Mouse (Mus musculus) thymus, adult 18-20 months (tissue): ENCODE results near the gene Ift81.
A peak's percentile ranks its signal among the peaks of the same experiment; 100 is the strongest.
"Not testable (repeated sequence)": the region's sequence is repeated elsewhere in the genome, so short reads cannot be mapped to it uniquely, and the experiment has no call there.

Source experiments
- DNase-seq, 2 experiments: peaks; one replicate each; pipeline ENCODE4 v3.0.0; 2022; ENCODE audit warnings: mixed read lengths in 2 of 2

Gene Ift81

DNA sequence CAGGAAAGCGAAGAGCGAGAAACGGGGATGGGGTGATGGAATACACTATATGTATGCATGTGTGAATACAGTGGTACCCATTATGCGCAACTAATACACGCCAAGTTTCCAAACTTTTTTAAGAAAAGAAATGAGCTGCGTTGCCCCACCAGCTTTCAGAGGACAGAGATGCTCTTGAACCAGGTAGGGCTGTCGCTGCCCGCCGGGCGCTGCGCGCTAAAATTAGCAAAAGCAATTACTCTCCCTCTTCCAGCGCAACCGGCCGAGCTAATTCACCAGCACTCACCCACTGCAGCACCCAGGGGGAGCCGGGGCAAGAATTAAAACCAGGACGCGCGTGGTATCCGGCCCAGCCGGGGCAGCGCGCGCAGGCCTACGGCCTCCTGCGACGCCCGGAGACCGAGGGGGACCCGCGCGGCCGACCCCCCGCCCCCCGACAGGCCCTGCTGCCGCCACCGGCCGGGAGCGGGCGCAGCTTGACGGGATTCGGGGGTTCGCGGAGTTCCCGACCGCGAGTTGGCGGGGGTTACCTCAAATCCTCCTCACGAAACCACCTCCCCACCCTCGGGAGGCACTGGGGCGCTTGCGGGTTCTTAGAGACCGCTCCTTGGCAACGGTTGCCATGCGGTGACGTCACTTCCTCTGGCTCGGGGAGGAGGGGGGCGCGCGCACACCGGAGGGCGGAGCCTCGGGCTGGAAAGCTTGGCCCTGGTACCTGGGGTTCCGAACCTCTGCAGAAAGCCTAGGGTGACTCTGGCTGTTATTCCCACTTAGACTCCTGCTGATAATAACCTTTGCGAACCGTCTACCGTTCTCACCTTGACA, at the start of gene Ift81:
Gene Ift81 (minus strand): TSS at position 611 of the 825 bp plus-strand sequence.
- DNase-seq, result peak; percentile 88 to 93

DNA sequence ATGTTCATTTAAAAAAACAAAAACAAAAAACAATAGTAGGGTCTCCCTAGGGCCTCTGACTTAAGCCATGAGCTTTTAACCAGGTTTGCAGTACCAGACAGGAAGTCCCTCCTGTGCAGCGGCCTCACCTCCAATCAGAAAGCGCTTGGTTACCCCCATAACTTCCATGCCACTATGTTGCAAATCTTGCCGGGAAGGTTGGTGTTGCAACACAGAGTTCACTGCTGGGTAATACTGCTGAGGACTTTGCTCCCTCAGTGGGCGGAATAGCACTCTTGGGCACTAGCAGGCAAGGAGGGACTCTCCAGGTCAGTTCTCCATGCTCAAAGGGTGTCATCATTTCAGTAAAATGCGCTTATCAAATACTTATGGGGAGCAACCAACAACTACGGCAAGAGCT, 48.2 kb upstream of the Ift81 start:
- no peak for DNase-seq

DNA sequence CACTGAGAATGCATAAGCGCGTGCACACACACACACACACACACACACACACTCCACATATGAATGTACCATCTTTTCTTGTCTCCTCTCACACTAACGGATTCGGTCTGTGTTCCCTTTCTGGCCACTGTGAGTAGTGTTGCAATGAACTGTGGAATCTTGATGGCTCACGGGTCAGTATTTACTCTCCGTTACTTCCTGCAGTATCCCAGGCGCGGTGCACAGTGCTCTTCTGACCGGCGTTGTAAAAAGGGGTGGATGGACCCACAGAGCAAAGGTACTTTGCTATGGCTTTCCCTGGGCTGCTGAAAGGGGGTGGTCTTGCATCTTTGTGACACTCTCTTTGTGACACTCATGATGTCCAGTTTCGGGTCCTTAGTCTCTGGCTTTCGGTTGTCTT, 42.5 kb upstream of the Ift81 start:
- DNase-seq, result no peak

DNA sequence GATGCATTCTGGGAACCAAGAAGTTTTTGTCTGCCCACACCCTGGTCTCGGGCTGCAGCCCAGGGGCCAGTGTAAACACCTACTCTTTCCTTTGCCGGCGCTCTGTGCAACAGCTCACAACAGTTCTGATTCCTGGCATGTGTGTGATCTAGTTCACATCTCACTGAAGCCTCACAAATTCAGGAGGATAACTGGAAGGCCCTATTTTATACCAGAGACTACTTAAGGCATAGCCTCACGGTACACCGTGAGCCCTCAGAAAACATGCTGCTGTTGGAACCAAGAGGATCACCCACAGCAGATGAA, 39.9 kb upstream of the Ift81 start:
- DNase-seq, result no peak

DNA sequence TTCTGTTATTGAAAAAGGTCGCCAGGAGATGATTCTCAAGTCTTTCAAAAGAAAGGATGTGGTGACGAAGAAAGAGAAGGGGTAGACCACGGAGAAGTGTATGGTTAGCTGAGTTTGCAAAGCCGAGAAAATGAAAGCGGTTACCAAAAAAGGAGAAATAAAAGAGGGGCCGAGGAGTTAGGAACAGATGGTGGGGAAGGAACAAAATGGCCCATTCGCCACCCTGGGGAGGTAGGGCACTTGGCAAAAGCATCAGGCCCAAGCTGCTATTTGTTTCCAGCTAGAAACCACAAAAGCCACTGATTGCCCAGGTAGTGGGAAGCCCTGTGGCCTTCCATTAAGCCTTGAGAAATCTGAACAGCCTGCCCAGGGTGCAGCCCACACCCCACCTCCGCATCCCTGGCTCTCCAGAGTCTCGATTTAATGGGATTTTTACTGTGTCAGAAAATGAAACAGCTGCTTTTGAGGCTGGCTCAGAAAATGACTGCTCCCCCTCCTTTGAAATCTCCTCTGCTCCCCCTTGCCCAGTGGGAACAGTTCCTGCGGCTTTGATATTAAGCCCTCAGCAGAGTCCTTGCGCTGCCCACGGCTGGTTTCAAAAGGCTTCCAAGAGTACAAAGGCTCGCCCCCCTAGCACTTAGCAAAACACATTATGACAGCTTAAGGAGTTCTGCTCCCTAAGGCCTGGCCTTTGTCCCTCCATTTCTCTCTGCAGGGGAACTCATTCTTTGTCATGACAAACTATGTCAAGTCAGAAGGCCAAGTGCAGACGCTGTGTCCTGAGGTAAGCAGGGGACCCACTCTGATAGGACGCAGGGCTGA, 39.3 kb upstream of the Ift81 start:
- DNase-seq, result no peak

DNA sequence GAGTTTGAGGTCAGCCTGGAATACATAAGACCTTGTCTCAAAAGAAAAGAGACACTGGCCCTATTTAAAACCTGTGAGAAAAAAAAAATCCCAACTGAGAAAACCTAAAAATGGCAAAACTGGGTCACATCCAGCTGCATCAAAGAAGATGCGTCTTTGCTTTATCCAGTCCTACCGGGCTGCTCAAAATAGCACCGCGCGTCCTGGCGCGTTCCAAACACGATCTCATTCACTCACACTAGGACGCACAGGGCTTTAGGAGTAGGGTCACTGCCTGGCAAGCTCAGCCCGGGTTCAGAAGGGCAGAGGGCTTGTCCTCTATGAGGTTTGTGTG, 38.8 kb upstream of the Ift81 start:
- DNase-seq, result no peak

DNA sequence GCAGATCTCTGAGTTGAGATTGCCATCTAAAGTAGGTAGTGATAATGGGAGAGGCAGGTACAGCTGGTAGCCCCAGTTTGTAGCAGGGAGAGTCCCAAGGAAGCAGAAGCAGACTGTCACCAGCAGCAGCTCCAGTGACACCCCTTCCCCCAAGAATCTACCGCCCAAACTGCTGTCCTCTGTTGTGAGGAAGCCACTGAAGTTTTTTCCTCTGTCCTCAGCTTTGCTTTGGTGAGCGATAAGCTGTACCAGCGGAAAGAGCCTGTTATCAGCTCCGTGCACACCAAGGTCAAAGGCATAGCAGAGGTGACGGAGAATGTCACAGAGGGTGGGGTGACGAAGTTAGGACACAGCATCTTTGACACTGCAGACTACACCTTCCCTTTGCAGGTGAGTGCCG, 38.2 kb upstream of the Ift81 start:
- DNase-seq, result no peak

GRCm38 (mm10) chr5:122650100-122650499, 35.8 kb upstream of the Ift81 start:
- peak in 1 of 2 experiments; percentile 31 for DNase-seq

DNA sequence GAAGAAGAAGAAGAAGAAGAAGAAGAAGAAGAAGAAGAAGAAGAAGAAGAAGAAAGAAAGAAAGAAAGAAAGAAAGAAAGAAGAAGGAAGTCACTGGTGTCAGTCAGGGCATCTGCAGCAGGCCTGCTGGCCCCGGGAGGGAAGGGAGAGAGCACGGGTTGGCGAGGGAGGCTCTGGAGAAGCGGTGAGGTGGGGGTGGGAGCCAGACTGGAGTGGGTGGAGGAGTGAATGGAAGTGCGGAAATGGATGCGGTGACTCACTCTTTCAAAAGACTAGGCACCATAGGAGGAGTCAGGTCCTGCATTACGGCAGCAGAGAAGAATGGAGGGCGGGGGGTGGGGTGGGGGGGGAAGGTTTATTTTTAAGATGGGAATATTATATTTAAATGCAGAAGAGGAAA, 34.9 kb upstream of the Ift81 start:
- DNase-seq, result no peak

GRCm38 (mm10) chr5:122647952-122648374, 33.6 kb upstream of the Ift81 start:
- not testable (repeated sequence) for DNase-seq

DNA sequence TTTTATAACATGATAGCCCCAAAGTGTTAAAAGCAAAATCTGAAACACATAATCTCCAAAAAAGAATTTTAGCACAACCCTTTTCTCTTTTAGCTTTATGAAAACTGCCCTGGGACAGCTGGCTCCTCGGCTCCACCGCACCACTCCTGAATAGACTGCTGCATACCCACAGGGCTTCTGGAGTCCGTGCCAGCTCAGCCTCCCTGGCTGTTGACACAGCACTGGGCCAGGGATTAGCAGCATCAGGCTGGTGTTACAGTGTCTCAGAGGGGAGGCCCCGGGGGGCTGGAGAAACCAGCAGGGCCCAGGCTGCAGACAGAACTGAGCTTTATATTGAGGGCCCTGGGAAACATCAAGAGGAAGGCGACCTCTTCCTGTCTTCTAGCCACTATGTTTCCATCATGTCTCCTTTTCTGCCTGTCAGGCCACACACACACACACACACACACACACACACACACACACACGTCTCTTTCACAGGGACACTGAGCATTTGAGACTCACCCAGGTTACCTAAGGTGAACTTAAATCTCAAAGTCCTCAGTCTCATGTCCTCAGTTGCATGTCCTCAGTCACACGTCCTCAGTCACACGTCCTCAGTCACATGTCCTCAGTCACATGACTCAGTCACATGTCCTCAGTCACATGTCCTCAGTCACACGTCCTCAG, 33.1 kb upstream of the Ift81 start:
- DNase-seq, result no peak

DNA sequence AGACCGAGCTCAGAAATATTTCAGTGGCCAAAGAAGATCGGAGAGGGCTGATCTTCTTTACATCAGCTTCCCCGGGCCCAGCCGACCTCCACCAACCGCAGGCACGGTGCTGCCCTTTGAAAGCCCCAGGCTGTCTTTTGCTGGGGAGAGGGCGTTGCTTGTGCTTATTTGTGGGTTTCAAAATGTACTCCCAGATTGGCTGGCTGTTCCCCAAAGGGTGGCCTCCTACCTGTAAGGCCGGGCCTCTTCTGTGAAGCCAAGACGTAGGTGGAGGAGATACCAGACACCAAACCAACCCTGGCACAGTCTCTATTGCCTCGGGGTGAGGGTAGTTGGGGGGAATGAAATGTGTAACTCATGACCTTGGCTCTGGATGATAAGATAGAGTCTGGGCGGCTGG, 31.7 kb upstream of the Ift81 start:
- DNase-seq, result no peak

GRCm38 (mm10) chr5:122645290-122645689, 31.0 kb upstream of the Ift81 start:
- DNase-seq, result no peak

- DNase-seq, result peak in 1 of 2 experiments; percentile 24
These were observed 29.8 kb upstream of the Ift81 start for GRCm38 (mm10) chr5:122644111-122644607.

- DNase-seq, result no peak
These were observed 29.4 kb upstream of the Ift81 start, which contains the start of gene P2rx7 for GRCm38 (mm10) chr5:122643701-122644100. Gene P2rx7, plus strand, starts transcription at chr5:122643911.

GRCm38 (mm10) chr5:122639986-122640385, 25.7 kb upstream of the Ift81 start:
- DNase-seq, result no peak

DNA sequence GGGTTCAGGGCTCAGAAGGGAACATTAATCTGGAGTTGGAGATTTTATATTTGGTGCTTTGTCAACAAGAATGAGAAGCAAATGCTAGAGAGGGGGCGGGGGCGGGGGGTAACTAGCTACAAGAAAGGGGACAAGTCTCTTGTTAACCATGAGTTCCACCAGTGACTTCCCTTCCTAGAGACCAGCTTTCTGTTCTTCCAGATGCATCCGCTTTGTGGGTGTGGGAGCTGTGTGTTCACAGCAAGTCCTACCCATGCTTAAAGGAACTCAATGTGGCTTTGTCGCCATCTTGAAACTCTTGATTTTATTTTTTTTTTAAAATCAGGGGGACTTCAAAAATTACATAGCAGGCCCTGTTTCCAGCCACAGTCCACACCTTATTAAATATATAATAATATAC, 25.2 kb upstream of the Ift81 start:
- no peak for DNase-seq

GRCm38 (mm10) chr5:122638296-122638695, 24.0 kb upstream of the Ift81 start:
- DNase-seq, result no peak

DNA sequence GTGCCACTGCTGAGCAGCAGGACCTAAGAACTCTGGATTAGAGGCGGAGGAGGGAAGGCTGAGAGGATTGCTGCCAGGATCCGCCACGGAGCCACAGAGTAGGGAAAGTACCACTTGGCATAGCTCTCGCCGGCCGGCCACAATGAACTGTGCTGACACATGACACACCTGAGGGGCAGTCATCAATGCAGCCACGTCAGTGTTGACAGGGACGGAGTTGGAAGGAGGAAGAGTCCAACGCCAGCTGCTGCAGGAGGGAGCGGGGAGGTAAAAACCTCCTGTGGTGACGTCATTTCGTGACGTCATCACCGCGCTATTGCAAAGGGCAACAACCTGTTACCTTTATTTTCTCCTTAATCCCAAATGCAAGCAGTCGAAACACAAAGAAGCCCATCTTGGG, 22.6 kb upstream of the Ift81 start:
- DNase-seq, result no peak

- no peak for DNase-seq
These were observed 22.0 kb upstream of the Ift81 start for GRCm38 (mm10) chr5:122636308-122636707.

GRCm38 (mm10) chr5:122635228-122635627, 20.9 kb upstream of the Ift81 start:
- DNase-seq, result no peak

DNA sequence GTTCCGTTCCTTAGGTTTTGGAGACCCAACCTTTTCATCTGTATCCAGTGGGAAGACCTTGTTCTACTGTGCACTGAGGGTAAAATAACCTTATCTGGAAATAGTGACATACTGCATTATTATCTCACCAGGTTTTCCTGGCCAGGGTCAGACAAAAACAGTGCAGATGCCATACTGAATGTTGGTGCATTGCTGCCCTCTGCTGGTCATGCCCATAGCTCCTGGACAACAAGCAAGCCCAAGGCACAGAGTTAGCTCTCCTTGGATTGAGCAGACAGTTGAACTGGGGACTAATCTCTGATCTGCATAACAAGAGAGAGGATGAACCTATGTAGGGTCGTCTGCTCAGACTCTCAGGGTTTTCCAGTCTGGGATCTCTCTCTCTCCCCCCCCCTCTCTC, 12.9 kb upstream of the Ift81 start:
- DNase-seq, result peak; percentile 41 to 61

DNA sequence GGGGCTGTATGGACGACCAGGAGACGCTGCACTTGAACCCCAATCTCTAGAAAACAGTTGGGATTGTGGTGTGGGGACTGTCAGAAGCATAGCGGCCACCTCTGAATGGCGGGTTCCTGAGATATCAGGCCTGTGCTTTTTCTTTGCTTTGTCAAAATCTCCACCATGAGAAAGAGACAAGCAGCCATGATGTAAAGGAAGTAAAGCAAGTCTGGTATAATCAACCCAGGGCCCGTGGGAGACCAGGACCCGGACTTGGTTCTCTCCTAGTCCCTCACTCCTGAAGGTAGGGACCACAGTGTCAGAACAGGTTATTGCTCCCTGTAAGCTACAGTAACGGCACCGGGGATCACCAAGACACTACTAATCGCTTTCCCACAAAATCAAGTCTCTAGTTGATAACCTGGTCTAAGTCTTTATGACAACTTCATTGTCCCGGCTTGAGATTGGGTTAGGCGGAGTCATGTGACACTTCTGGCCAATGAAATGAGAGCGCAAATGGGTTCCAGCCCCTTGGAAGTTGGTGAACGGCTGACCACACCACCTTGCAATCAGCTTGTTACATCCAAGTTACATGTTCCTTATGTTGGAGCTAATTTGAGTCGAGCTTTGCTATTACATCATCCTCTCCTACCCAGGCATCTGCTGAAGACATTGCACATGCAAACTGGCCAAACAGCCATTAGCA, 11.4 kb upstream of the Ift81 start:
- no peak for DNase-seq
